ENCODE assay signal across 8 mouse cellular contexts in the genomic region with DNA sequence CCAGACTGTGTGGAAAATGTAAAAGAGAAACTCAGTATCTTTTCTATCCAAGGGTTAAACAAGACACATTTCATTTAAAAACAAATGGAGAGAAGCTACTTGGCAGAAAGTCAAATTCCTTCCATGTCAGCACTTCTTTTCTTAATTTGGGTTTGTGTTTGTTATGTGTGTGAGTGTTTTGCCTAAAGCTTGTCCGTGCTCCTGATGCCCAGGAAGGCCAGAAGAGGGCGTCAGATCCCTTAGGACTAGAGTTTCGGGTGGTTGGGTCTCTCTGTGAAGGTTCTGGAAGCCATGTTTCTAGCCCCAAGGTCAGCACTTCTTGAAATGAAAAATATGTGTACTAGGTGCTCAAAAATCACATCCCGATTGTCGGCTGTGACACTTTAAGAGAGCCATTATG. TPM values are rescaled to one million over a fixed set of nuclear protein-coding genes. Genes with fewer than 3 reads are reported as not detected.
DNase-seq lines count a peak whose midpoint lies in the region; ATAC-seq and TF ChIP-seq lines count a peak whose summit lies in the region.

No protein-coding gene starts in this region.

- no peak for TF ChIP-seq POLR2A in thymus, adult 2 months (IDR thresholded peaks at IDR 0.05; ENCODE audit: control insufficient read depth, extremely low read depth, insufficient read depth, low read length, poor library complexity)

- no peaks in the 10 kb centered on the region for H3K36me3 ChIP-seq in hindbrain, embryonic 15.5 days
- H3K36me3 ChIP-seq in hindbrain, embryonic 12.5 days, result no peaks in the 10 kb centered on the region
- H3K36me3 ChIP-seq in embryonic facial prominence, embryonic 15.5 days, result no peaks in the 10 kb centered on the region
- H3K36me3 ChIP-seq in lung, postnatal 0 days (ENCODE audit: insufficient read depth, low read length), result no peaks in the 10 kb centered on the region
- H3K36me3 ChIP-seq in thymus, adult 2 months (ENCODE audit: control insufficient read depth, insufficient read depth, low read length), result no peaks in the 10 kb centered on the region

- no peak overlapping the region for H3K9ac ChIP-seq in hindbrain, embryonic 15.5 days
- H3K9ac ChIP-seq in hindbrain, embryonic 12.5 days, result no peak overlapping the region
- no peak overlapping the region for H3K9ac ChIP-seq in embryonic facial prominence, embryonic 15.5 days
- no peak overlapping the region for H3K9ac ChIP-seq in lung, postnatal 0 days (replicated peaks; ENCODE audit: low read depth)

- H3K27me3 ChIP-seq in hindbrain, embryonic 15.5 days, result peaks cover 28% of the 10 kb centered on the region
- H3K27me3 ChIP-seq in hindbrain, embryonic 12.5 days, result peaks cover 46% of the 10 kb centered on the region
- peaks cover 38% of the 10 kb centered on the region for H3K27me3 ChIP-seq in embryonic facial prominence, embryonic 15.5 days
- H3K27me3 ChIP-seq in lung, postnatal 0 days (replicated peaks; ENCODE audit: insufficient read depth, low read length), result no peaks in the 10 kb centered on the region
- H3K27me3 ChIP-seq in thymus, adult 2 months (ENCODE audit: control insufficient read depth, insufficient read depth, low read length), result no peaks in the 10 kb centered on the region; the same call in 1 of the 2 replicates

- TF ChIP-seq CTCF in lung, postnatal 0 days (IDR thresholded peaks at IDR 0.05), result peak; percentile 78
- no peak for TF ChIP-seq CTCF in thymus, adult 2 months (IDR thresholded peaks at IDR 0.05; ENCODE audit: borderline replicate concordance, control insufficient read depth, extremely low read depth, insufficient read depth, low read length, poor library complexity)

- H3K9me3 ChIP-seq in hindbrain, embryonic 15.5 days, result no peaks in the 10 kb centered on the region
- no peaks in the 10 kb centered on the region for H3K9me3 ChIP-seq in hindbrain, embryonic 12.5 days (replicated peaks)
- no peaks in the 10 kb centered on the region for H3K9me3 ChIP-seq in embryonic facial prominence, embryonic 15.5 days (replicated peaks)
- no peaks in the 10 kb centered on the region for H3K9me3 ChIP-seq in lung, postnatal 0 days (ENCODE audit: low read length)

- H3K27ac ChIP-seq in hindbrain, embryonic 15.5 days (replicated peaks), result no peak overlapping the region
- H3K27ac ChIP-seq in hindbrain, embryonic 12.5 days, result no peak overlapping the region
- no peak overlapping the region for H3K27ac ChIP-seq in embryonic facial prominence, embryonic 15.5 days (replicated peaks)
- H3K27ac ChIP-seq in lung, postnatal 0 days (ENCODE audit: low read length), result no peak overlapping the region
- no peak overlapping the region for H3K27ac ChIP-seq in thymus, adult 2 months (ENCODE audit: control insufficient read depth, insufficient read depth, low read length)

- H3K4me2 ChIP-seq in hindbrain, embryonic 15.5 days, result peak overlapping the region; percentile 32
- H3K4me2 ChIP-seq in hindbrain, embryonic 12.5 days (replicated peaks), result no peak overlapping the region
- H3K4me2 ChIP-seq in embryonic facial prominence, embryonic 15.5 days (replicated peaks), result peak overlapping the region; percentile 27; the same call in 1 of the 2 replicates
- H3K4me2 ChIP-seq in lung, postnatal 0 days (replicated peaks; ENCODE audit: low read depth, low read length), result peak overlapping the region; percentile 47

- H3K4me3 ChIP-seq in hindbrain, embryonic 15.5 days, result no peak overlapping the region
- H3K4me3 ChIP-seq in hindbrain, embryonic 12.5 days, result no peak overlapping the region
- no peak overlapping the region for H3K4me3 ChIP-seq in embryonic facial prominence, embryonic 15.5 days (replicated peaks)
- H3K4me3 ChIP-seq in lung, postnatal 0 days (ENCODE audit: low read depth, low read length), result no peak overlapping the region
- H3K4me3 ChIP-seq in thymus, adult 2 months (ENCODE audit: control insufficient read depth, insufficient read depth, low read length), result no peak overlapping the region

- peak; percentile 88 for DNase-seq in NIH3T3 (ENCODE audit: low read depth)
- peak; percentile 85 for DNase-seq in lung, postnatal 0 days (ENCODE audit: low spot score)
- DNase-seq in cerebellum, postnatal 4 days (ENCODE audit: low spot score in 2 of 2), result no peak
- DNase-seq in thymus, adult 2 months, result no peak
- no peak for DNase-seq in right cerebral cortex, postnatal 25 days

- 62% methylated on average over 5 of the region's 5 CpGs for WGBS in hindbrain, embryonic 15.5 days
- 68% methylated on average over 5 of the region's 5 CpGs for WGBS in hindbrain, embryonic 12.5 days
- WGBS in embryonic facial prominence, embryonic 15.5 days, result 53% methylated on average over 5 of the region's 5 CpGs
- 48% methylated on average over 5 of the region's 5 CpGs for WGBS in lung, postnatal 0 days
- WGBS in thymus, adult 2 months, result 62% methylated on average over 5 of the region's 5 CpGs

- ATAC-seq in hindbrain, embryonic 15.5 days (ENCODE audit: low FRiP score, low read depth), result no peak
- ATAC-seq in hindbrain, embryonic 12.5 days (ENCODE audit: low FRiP score), result no peak
- ATAC-seq in embryonic facial prominence, embryonic 15.5 days (ENCODE audit: insufficient number of reproducible peaks, low FRiP score, low TSS enrichment, low read depth), result no peak
- ATAC-seq in lung, postnatal 0 days, result peak; percentile 30; the same call in 1 of the 2 replicates

- peak; percentile 30; the same call in 1 of the 2 replicates for TF ChIP-seq EP300 in lung, postnatal 0 days (IDR thresholded peaks at IDR 0.05)

- peaks cover 11% of the 10 kb centered on the region for H3K4me1 ChIP-seq in hindbrain, embryonic 15.5 days (replicated peaks)
- H3K4me1 ChIP-seq in hindbrain, embryonic 12.5 days, result peaks cover 26% of the 10 kb centered on the region
- H3K4me1 ChIP-seq in embryonic facial prominence, embryonic 15.5 days, result peaks cover 54% of the 10 kb centered on the region
- H3K4me1 ChIP-seq in lung, postnatal 0 days (ENCODE audit: insufficient read depth, low read depth, low read length), result peaks cover 16% of the 10 kb centered on the region; the same call in 1 of the 2 replicates
- no peaks in the 10 kb centered on the region for H3K4me1 ChIP-seq in thymus, adult 2 months (replicated peaks; ENCODE audit: control insufficient read depth, insufficient read depth, low read length)

RNA-seq across cellular contexts. Expression of a gene that starts 15.8 kb away (rescaled TPM):
- polyA plus RNA-seq in hindbrain, embryonic 15.5 days (2015; fragmentation: Nextera tagmentation; extraction: Ambion mirVana), result 5.0 and 6.3 TPM in 2 replicates
- polyA plus RNA-seq in hindbrain, embryonic 12.5 days (2016; fragmentation: Nextera tagmentation; extraction: Ambion mirVana), result 4.8 and 6.2 TPM in 2 replicates
- 14.9 and 15.4 TPM in 2 replicates for polyA plus RNA-seq in embryonic facial prominence, embryonic 15.5 days (2015; fragmentation: Nextera tagmentation; extraction: Ambion mirVana)
- polyA plus RNA-seq in lung, postnatal 0 days (2015; fragmentation: Nextera tagmentation; extraction: Ambion mirVana), result 111 and 116 TPM in 2 replicates
- 12.7 and 15.0 TPM in 2 replicates for polyA plus RNA-seq in thymus, adult 2 months (2012; rRNA removed)

Comparison
In these comparisons a context has a peak if more than half of its experiments do, and no peak if none do; other contexts are left out.
1. DNase-seq: peak in NIH3T3 (single experiment) and lung, postnatal 0 days (single experiment); none in cerebellum, postnatal 4 days (0 of 2), thymus, adult 2 months (single experiment) and right cerebral cortex, postnatal 25 days (single experiment).